Mouse (Mus musculus): Measurements from ENCODE around the gene Olfr1000. TPM values are rescaled to one million over a fixed set of nuclear protein-coding genes. Genes with fewer than 3 reads are reported as not detected.
"Not testable (repeated sequence)": the region's sequence is repeated elsewhere in the genome, so short reads cannot be mapped to it uniquely, and the experiment has no call there.

Olfr1000 gene
- total RNA-seq (2021) = not detected
- long read RNA-seq, experiment 1 = 0 reads
- long read RNA-seq, experiment 2 = 0 reads

DNA sequence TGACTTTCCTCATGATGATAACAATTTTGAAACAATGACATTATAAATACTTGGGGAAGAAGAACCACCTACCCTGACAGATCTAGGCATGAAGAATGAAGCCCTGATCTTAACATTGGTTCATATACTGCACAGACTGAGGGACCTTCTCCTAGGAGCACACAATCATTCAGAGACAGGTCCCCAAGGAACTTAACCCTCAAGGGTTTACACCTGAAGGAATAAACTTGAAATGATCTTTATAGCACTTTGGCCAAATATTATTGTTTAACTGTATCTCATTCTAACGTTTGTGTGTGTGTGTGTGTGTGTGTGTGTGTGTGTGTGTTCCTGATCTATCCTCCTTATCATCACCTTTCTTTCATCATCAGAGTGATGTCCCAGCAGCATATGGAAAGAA is at the start of gene Olfr1000:
Gene Olfr1000 (minus strand): TSS at position 101 of the 400 bp plus-strand sequence.
- no peak for DNase-seq

DNA sequence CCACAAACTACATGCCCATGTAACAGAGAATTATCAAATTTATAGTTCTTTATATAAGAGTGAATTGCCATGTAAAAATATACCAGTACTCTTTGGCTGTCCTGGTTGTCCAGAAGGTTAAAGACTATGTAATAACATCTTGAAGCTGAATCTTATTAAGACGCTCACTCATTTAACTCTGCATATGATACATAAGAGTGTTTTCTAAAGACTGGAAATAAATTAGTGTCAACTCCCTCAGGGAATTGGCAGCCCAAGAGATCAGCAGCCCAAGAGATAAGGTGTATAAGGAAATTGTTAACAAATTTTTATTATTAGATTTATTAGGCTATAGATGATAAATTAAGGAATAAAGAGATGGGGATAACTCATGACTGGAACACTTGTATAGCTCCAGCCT is 38.9 kb upstream of the Olfr1000 start, which contains the start of gene Olfr1002:
Gene Olfr1002 (minus strand): TSS at position 101 of the 400 bp plus-strand sequence.
- no peak for DNase-seq

DNA sequence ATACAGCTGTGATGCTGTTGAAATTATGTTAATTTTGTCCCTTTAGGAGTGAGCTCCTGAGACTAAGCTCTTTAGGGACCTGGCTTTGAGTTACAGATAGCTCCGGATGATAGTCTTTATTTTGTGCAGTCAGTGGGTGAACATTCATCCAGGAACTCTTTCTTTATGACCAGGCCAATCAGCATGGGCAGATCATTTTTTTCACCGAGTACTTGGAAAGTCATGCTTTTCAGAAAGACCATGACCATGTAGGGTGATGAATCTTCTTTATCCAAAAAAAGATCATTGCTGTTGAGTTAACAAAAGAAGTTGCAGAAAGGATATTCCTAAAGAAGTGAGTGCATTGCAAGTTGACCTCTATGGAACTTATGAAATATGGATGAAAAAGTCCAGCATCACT is 23.1 kb downstream of the Olfr1000 start, which contains the start of gene Olfr998:
Gene Olfr998 (plus strand): TSS at position 301 of the 400 bp plus-strand sequence.
- DNase-seq = not testable (repeated sequence)

DNA sequence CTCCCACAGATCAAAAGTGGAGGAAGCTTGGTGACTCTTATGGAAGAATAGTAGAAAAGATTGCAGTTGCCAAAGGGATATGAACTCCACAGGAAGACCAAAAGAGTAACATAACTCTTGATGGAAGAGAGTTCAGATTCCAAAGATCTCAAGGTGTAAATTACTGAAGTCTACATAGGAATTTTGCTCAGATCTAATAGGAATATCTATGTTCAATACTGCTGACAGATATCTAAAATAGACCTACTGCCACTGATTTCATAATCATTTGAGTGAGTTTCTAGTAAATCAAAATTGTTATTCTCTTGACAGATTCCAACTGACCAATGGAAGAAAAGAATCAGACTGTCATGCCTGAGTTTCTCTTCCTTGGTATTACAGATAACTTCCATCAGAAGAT is 32.8 kb downstream of the Olfr1000 start, which contains the start of gene Olfr996:
Gene Olfr996 (plus strand): TSS at position 301 of the 400 bp plus-strand sequence.
- DNase-seq = no peak

DNA sequence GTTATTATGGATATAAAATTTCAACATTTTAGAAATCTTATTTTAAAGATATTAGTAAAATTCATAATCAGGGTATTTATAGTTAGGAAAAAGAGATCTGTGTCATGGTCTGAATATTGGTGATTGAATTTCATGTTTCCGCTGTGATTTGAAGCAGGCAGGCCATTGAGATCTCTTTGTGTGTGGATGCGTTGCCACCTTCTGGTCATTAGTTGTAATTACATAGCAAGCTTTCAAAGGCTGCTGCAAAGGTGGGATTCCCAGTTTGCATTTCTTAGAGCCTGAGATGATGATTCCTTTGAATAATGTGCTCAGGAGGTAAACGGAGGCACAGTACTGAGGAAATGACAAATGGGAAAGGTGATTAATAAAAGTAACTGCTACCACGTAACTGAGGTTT is 50.5 kb downstream of the Olfr1000 start:
- DNase-seq = peak; percentile 48

DNA sequence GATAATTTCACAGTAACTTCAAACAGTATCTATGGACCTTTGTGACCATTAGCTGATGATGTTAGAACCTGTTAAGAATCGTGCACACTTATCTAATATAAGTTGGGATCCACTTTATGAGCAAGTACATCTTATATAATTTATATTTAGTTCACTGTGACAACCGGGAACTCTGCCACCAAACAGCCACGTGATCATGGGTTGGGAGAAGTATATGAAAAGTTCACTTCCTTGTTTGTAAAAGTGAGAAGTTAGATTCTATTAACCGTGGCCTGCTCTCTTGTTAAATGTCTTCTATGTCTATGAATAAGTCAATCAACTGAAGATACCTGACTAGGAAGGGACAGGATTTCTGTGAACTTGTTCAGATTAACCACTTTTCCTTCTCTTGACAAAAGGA is 51.5 kb downstream of the Olfr1000 start:
- DNase-seq = no peak

Other genes with a start within 250 kb of the Olfr1000 start
- gene Olfr988, start 248.7 kb downstream of the Olfr1000 start, total RNA-seq (2021) = not detected
- gene Olfr992, start 202.4 kb downstream of the Olfr1000 start, total RNA-seq (2021) = not detected
- not detected for gene Olfr993, start 197.0 kb downstream of the Olfr1000 start, total RNA-seq (2021)
- not detected for gene Olfr994, start 175.5 kb downstream of the Olfr1000 start, total RNA-seq (2021)
- gene Olfr995, start 168.3 kb downstream of the Olfr1000 start, total RNA-seq (2021) = not detected
- under 1 TPM; 0.15 to 0.24 TPM for gene 4833423E24Rik, start 92.9 kb downstream of the Olfr1000 start, total RNA-seq (2021)
- under 1 TPM in 1 of 2 experiments, not detected in 1; 0.36 TPM for gene Olfr996, start 32.7 kb downstream of the Olfr1000 start, total RNA-seq (2021)
- gene Olfr998, start 23.0 kb downstream of the Olfr1000 start, total RNA-seq (2021) = not detected
- gene Olfr1002, start 38.8 kb upstream of the Olfr1000 start, total RNA-seq (2021) = not detected
- gene Olfr154, start 52.6 kb upstream of the Olfr1000 start, total RNA-seq (2021) = not detected
- not detected for gene Olfr1006, start 66.9 kb upstream of the Olfr1000 start, total RNA-seq (2021)
- gene Olfr1008, start 77.5 kb upstream of the Olfr1000 start, total RNA-seq (2021) = not detected
- gene Olfr1009, start 103.5 kb upstream of the Olfr1000 start, total RNA-seq (2021) = under 1 TPM in 1 of 2 experiments, not detected in 1; 0.24 TPM
- gene Olfr1012, start 150.9 kb upstream of the Olfr1000 start, total RNA-seq (2021) = not detected
- gene Olfr1013, start 155.2 kb upstream of the Olfr1000 start, total RNA-seq (2021) = under 1 TPM; 0.12 to 0.15 TPM
- not detected for gene Olfr1014, start 160.8 kb upstream of the Olfr1000 start, total RNA-seq (2021)
- gene Olfr1015, start 170.1 kb upstream of the Olfr1000 start, total RNA-seq (2021) = not detected
- not detected for gene Olfr1016, start 190.6 kb upstream of the Olfr1000 start, total RNA-seq (2021)
- not detected for gene Olfr1018, start 206.6 kb upstream of the Olfr1000 start, total RNA-seq (2021)
- not detected for gene Olfr1019, start 233.6 kb upstream of the Olfr1000 start, total RNA-seq (2021)
- not detected for gene Olfr1020, start 235.1 kb upstream of the Olfr1000 start, total RNA-seq (2021)